Mouse (Mus musculus): ENCODE results near the gene Alg9. TPM values are rescaled to one million over a fixed set of nuclear protein-coding genes. Genes with fewer than 3 reads are reported as not detected.

The Alg9 gene
- polyA plus RNA-seq, 1 experiment, result 9.7 TPM

DNA sequence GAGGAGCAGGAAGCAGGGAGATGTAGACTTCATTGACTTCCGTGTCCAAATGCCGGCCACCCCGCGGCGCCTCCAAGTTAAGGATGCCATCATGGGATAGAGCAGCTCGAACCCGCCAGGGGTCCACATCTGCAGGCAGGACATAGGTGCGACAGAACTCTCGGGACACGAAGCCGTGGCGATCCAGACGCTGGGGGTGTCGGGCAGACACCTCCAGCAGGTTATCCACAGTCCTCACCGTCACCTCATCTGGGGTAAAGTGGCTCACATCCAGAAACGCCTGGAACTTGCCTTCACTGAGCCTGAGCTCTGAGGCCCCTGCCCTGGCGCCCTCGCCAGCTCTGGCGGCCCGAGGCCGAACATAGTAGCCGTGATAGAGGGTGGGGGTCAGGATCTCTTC lies 23.5 kb upstream of the Alg9 start, which contains the start of gene Cryab:
TSS of gene Cryab (plus strand) at position 3 of the 400 bp plus-strand sequence.
- 78% methylated on average over 22 of the region's 22 CpGs for WGBS
- no peak within 1 kb of the TSS for H3K4me3 ChIP-seq (replicated peaks; ENCODE audit: control insufficient read depth, low read depth, low read length)
- H3K4me1 ChIP-seq (ENCODE audit: control insufficient read depth, insufficient read depth, low read length), result no peaks in the 10 kb centered on the region
- no peak within 1 kb of the TSS for H3K27ac ChIP-seq (ENCODE audit: control insufficient read depth, insufficient read depth, low read depth, low read length, poor library complexity)
- no peak for TF ChIP-seq CTCF (IDR thresholded peaks at IDR 0.05; ENCODE audit: control insufficient read depth, insufficient read depth, low read length)
- TF ChIP-seq POLR2A (IDR thresholded peaks at IDR 0.05; ENCODE audit: borderline replicate concordance, control insufficient read depth, low read depth, low read length), result no peak

DNA sequence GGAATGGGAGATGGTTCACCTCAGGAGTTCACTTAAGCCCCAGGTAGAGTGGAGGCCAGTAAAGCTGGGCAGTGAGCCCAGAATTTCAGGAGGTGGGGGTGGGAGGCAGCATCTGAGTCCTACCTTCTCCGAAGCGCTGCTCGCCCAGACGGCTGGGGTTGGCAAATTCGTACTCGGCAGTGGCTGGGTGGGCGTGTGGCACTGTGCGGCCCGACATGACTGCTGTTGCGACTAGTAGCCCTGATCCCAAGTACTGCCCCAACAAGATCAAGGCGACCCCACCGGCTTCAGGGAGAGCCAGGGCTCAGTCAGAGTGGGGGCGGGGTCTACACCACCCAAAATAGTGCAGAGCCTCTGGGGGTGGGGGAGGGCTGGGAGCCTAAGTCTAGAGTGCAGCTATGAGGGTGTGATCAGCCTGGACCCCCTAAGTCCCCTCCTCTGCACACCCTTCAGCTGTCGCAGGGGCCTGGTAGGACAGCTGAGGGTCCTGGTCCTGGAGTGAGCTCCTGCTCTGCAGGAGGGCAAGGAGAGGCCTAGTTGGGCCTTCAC lies 22.7 kb upstream of the Alg9 start, which contains the start of gene Hspb2:
TSS of gene Hspb2 (minus strand) at position 301 of the 549 bp plus-strand sequence.
- Histone ChIP-seq H3K27ac (ENCODE audit: control insufficient read depth, insufficient read depth, low read depth, low read length, poor library complexity) (no peak within 1 kb of the TSS), H3K4me3 (replicated peaks; ENCODE audit: control insufficient read depth, low read depth, low read length) (no peak within 1 kb of the TSS), H3K4me1 (ENCODE audit: control insufficient read depth, insufficient read depth, low read length) (no peaks in the 10 kb centered on the region)
- TF ChIP-seq POLR2A (IDR thresholded peaks at IDR 0.05; ENCODE audit: borderline replicate concordance, control insufficient read depth, low read depth, low read length) (no peak), CTCF (IDR thresholded peaks at IDR 0.05; ENCODE audit: control insufficient read depth, insufficient read depth, low read length) (no peak)
- 83% methylated on average over 14 of the region's 14 CpGs for WGBS

DNA sequence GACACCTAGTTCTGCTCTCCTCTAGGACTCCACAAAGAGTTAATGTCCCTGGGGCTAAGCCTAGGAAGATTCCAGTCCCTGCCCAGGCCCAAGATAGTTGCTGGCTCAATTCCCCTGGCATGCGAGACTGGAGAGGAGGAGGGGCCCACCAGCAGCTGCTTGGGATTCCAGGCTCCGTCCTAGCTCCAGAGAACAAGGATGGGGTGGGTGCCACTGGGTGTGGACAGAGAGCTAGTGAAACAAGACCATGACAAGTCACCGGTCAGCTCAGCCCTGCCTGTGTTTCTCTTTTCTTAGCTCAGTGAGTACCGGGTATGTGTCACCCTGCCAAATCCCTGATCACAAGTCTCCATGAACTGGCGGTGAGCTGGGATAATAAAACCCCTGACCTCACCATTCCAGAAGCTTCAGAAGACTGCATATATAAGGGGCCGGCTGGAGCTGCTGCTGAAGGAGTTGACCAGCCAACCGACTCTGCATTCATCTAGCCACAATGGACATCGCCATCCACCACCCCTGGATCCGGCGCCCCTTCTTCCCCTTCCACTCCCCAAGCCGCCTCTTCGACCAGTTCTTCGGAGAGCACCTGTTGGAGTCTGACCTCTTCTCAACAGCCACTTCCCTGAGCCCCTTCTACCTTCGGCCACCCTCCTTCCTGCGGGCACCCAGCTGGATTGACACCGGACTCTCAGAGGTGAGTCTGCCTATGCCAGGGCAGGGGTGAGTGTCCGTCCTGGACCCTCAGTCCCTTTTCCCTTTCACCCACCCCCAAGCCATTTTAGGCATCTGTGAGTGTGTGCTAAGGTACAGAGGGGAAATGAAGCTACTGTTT lies 21.8 kb upstream of the Alg9 start:
- no peaks in the 10 kb centered on the region for H3K4me1 ChIP-seq (ENCODE audit: control insufficient read depth, insufficient read depth, low read length)
- TF ChIP-seq POLR2A (IDR thresholded peaks at IDR 0.05; ENCODE audit: borderline replicate concordance, control insufficient read depth, low read depth, low read length), result no peak
- no peak for TF ChIP-seq CTCF (IDR thresholded peaks at IDR 0.05; ENCODE audit: control insufficient read depth, insufficient read depth, low read length)
- H3K4me3 ChIP-seq (replicated peaks; ENCODE audit: control insufficient read depth, low read depth, low read length), result no peak overlapping the region
- H3K27ac ChIP-seq (ENCODE audit: control insufficient read depth, insufficient read depth, low read depth, low read length, poor library complexity), result no peak overlapping the region
- 78% methylated on average over 17 of the region's 17 CpGs for WGBS

DNA sequence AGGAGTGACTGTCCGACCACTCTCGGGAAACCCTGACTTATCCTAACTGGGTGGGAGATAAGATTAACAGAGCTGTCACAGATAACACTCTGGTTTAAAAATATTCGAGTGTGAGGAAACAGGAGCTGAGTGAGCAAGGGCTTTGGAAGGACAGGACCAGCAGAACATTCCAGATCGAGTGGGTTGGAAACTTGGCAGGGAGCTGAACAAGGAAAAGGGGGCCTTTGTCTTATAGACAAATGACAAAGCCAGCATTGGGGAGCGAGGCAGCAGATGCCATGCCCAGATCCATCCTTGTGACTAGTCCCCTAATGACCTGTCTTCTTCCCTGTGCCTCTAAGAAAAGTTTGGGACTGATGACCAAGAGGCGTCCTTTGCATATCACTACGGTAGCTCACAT lies 20.9 kb upstream of the Alg9 start:
- TF ChIP-seq POLR2A (IDR thresholded peaks at IDR 0.05; ENCODE audit: borderline replicate concordance, control insufficient read depth, low read depth, low read length) (no peak), CTCF (IDR thresholded peaks at IDR 0.05; ENCODE audit: control insufficient read depth, insufficient read depth, low read length) (no peak)
- H3K4me3 ChIP-seq (replicated peaks; ENCODE audit: control insufficient read depth, low read depth, low read length), result no peak overlapping the region
- H3K27ac ChIP-seq (ENCODE audit: control insufficient read depth, insufficient read depth, low read depth, low read length, poor library complexity), result no peak overlapping the region
- 61% methylated on average over 7 of the region's 7 CpGs for WGBS
- no peaks in the 10 kb centered on the region for H3K4me1 ChIP-seq (ENCODE audit: control insufficient read depth, insufficient read depth, low read length)

DNA sequence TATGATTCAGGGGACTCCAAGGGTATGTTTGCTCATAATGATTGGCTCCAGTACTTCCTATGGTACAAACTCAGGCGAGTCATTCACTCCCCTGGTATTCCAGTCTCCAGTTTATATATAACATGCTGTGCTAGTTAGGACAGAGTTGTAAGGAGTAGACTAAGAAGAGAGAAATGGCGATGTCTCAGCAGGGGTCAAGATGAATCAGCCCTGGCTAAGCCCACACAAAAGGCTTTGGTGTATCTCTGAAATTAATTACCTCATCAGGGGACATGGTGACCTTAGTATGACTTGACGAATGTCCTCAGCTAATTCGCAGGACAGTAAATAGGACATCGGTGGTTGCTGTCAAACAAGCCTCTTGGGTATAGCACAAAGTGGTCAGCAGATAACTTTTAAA lies 18.1 kb upstream of the Alg9 start:
- Histone ChIP-seq H3K27ac (ENCODE audit: control insufficient read depth, insufficient read depth, low read depth, low read length, poor library complexity) (no peak overlapping the region), H3K4me1 (ENCODE audit: control insufficient read depth, insufficient read depth, low read length) (no peaks in the 10 kb centered on the region; the same call in 1 of the 2 replicates), H3K4me3 (replicated peaks; ENCODE audit: control insufficient read depth, low read depth, low read length) (no peak overlapping the region)
- TF ChIP-seq POLR2A (IDR thresholded peaks at IDR 0.05; ENCODE audit: borderline replicate concordance, control insufficient read depth, low read depth, low read length), result no peak
- TF ChIP-seq CTCF (IDR thresholded peaks at IDR 0.05; ENCODE audit: control insufficient read depth, insufficient read depth, low read length), result no peak
- 71% methylated on average over 5 of the region's 5 CpGs for WGBS

DNA sequence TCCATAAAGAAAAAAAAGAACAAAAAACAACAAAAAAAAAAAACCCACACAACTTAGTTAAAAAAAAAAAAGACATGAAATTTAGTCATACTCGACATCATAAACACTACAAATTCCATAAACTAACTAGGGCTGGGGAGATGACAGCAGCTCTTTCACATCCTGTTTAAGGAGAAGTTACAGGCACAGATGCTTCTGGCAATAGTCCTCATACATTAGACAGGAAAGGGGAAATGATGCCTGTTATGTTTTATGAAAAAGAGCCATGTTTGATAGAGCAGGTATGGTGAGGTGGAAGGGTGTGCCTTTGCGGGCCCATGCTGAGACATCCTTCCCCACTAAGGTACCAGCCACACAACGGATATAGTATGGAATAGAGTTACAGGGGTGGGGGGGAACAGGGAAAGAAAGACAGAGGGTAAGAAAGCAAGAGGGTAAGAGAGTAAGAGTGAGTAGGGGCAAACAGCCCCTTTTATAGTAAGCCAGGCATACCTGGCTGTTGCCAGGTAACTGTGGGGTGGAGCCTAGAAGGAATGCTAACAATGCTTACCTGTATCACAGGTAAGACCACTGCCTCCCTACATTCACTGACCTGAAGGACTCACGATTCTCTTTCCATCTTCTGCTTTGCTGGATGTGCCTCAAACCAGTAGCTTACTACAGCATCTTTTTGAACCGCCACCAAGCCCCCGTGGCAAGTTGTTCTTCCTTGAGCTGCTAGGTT lies 13.1 kb upstream of the Alg9 start:
- no peak overlapping the region for H3K27ac ChIP-seq (ENCODE audit: control insufficient read depth, insufficient read depth, low read depth, low read length, poor library complexity)
- no peaks in the 10 kb centered on the region; the same call in 1 of the 2 replicates for H3K4me1 ChIP-seq (ENCODE audit: control insufficient read depth, insufficient read depth, low read length)
- no peak overlapping the region for H3K4me3 ChIP-seq (replicated peaks; ENCODE audit: control insufficient read depth, low read depth, low read length)
- WGBS, result 70% methylated on average over 6 of the region's 6 CpGs
- TF ChIP-seq CTCF (IDR thresholded peaks at IDR 0.05; ENCODE audit: control insufficient read depth, insufficient read depth, low read length) (no peak), POLR2A (IDR thresholded peaks at IDR 0.05; ENCODE audit: borderline replicate concordance, control insufficient read depth, low read depth, low read length) (no peak)

DNA sequence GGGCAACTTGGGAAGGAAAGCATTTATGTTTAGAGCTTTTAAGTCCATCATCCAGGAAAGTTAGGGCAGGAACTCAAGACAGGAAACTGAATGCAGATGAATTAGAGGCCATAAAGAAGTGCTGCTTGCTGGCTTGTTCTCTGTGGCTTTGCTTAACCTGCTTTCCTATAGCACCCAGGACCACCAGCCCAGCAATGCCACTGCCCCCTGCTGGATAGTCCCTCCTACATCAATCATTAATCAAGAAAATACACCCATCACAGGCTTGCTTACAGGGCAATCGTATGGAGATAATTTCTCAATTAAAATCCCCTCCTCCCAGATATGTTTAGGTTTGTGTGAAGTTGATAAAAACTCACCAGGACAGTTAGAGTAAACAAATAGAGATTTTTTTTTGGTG lies 11.5 kb upstream of the Alg9 start:
- 71% methylated on average over 1 of the region's 1 CpGs for WGBS
- Histone ChIP-seq H3K27ac (ENCODE audit: control insufficient read depth, insufficient read depth, low read depth, low read length, poor library complexity) (no peak overlapping the region), H3K4me1 (ENCODE audit: control insufficient read depth, insufficient read depth, low read length) (peaks cover 2% of the 10 kb centered on the region; the same call in 1 of the 2 replicates), H3K4me3 (replicated peaks; ENCODE audit: control insufficient read depth, low read depth, low read length) (no peak overlapping the region)
- TF ChIP-seq POLR2A (IDR thresholded peaks at IDR 0.05; ENCODE audit: borderline replicate concordance, control insufficient read depth, low read depth, low read length) (no peak), CTCF (IDR thresholded peaks at IDR 0.05; ENCODE audit: control insufficient read depth, insufficient read depth, low read length) (peak; percentile 40; the same call in 1 of the 2 replicates)
